Comparison of ENCODE assay signal across 8 mouse cellular contexts in the genomic region with DNA sequence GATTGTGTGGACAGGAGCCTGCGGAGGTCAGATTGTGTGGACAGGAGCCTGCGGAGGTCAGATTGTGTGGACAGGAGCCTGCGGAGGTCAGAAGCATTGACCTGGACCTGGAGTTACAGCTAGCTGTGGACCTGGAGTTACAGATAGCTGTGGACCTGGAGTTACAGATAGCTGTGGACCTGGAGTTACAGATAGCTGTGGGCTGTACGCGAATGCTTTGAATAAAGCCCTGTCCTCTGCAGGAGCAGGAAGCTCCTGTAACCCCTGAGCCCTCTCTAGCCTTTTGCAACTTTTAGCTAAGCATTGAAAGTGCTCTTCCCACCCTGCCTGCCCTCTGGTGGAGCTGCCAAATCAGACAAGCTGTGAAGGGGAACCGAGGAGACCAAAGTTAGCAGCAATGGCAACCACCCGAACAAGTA. TPM values are rescaled to one million over a fixed set of nuclear protein-coding genes. Genes with fewer than 3 reads are reported as not detected.
DNase-seq lines count a peak whose midpoint lies in the region; ATAC-seq and TF ChIP-seq lines count a peak whose summit lies in the region.
"Not testable (repeated sequence)": the region's sequence is repeated elsewhere in the genome, so short reads cannot be mapped to it uniquely, and the experiment has no call there.

No protein-coding gene starts in this region.

- H3K27ac ChIP-seq in intestine, postnatal 0 days (ENCODE audit: low read depth, low read length); liver, adult 2 months (replicated peaks; ENCODE audit: insufficient read depth, low read depth, low read length); small intestine, adult 2 months (ENCODE audit: insufficient read depth, low read depth, low read length): not testable (repeated sequence)

- not testable (repeated sequence) for H3K4me3 ChIP-seq in intestine, postnatal 0 days (ENCODE audit: low read depth, low read length); liver, adult 2 months (ENCODE audit: insufficient read depth, low read depth, low read length); small intestine, adult 2 months (ENCODE audit: low read depth, low read length)

- not testable (repeated sequence) for H3K27me3 ChIP-seq in intestine, postnatal 0 days (replicated peaks; ENCODE audit: control insufficient read depth, insufficient read depth, low read length); liver, adult 2 months (ENCODE audit: control insufficient read depth, insufficient read depth, low read length); small intestine, adult 2 months (ENCODE audit: control insufficient read depth, insufficient read depth, low read length)

- not testable (repeated sequence) for H3K9me3 ChIP-seq in intestine, postnatal 0 days (ENCODE audit: control insufficient read depth)

- H3K4me1 ChIP-seq in intestine, postnatal 0 days (replicated peaks; ENCODE audit: control insufficient read depth, insufficient read depth, low read length); liver, adult 2 months (ENCODE audit: control insufficient read depth, insufficient read depth, low read length); small intestine, adult 2 months (ENCODE audit: control insufficient read depth, insufficient read depth, insufficient read length, low read length): not testable (repeated sequence)

- H3K9ac ChIP-seq in intestine, postnatal 0 days (ENCODE audit: low read depth, low read length); liver, adult 2 months (ENCODE audit: low read depth, low read length): not testable (repeated sequence)

- TF ChIP-seq CTCF in intestine, postnatal 0 days (IDR thresholded peaks at IDR 0.05; ENCODE audit: low read depth) = peak; percentile 62
- peak; percentile 44 for TF ChIP-seq CTCF in liver, adult 2 months (IDR thresholded peaks at IDR 0.05; ENCODE audit: low read depth, low read length)
- peak; percentile 15; the same call in 1 of the 2 replicates for TF ChIP-seq CTCF in small intestine, adult 2 months (IDR thresholded peaks at IDR 0.05; ENCODE audit: extremely low read depth, insufficient read length, insufficient replicate concordance, low read depth, low read length)

- not testable (repeated sequence) for H3K79me2 ChIP-seq in liver, adult 2 months (ENCODE audit: control insufficient read depth, insufficient read depth, low read length)

- not testable (repeated sequence) for ATAC-seq in intestine, postnatal 0 days
- ATAC-seq in megakaryocyte, adult 5-6 weeks (ENCODE audit: poor library complexity, severe bottlenecking) = peak; percentile 90

- H3K4me2 ChIP-seq in intestine, postnatal 0 days (replicated peaks; ENCODE audit: low read depth) = not testable (repeated sequence)

- DNase-seq in R1 (ENCODE audit: low read depth, low spot score) = peak; percentile 38
- peak; percentile 40 for DNase-seq in embryo, embryonic 10.5 days (ENCODE audit: low spot score)
- peak; percentile 36 for DNase-seq in heart, adult 8-10 months (ENCODE audit: low spot score)
- peak; percentile 16 for DNase-seq in liver, adult 2 months (ENCODE audit: extremely low read depth, low read depth, low spot score)
- DNase-seq in yolk sac, embryonic 10.5 days (ENCODE audit: low spot score) = peak; percentile 12

- TF ChIP-seq POLR2A in liver, adult 2 months (IDR thresholded peaks at IDR 0.05; ENCODE audit: extremely low read depth, insufficient read depth, low read length); small intestine, adult 2 months (IDR thresholded peaks at IDR 0.05; ENCODE audit: low read depth, low read length): not testable (repeated sequence)

- WGBS in intestine, postnatal 0 days = 75% methylated on average over 7 of the region's 7 CpGs
- WGBS in liver, adult 2 months = 64% methylated on average over 7 of the region's 7 CpGs
- WGBS in small intestine, adult 2 months = 66% methylated on average over 7 of the region's 7 CpGs

- not testable (repeated sequence) for H3K36me3 ChIP-seq in intestine, postnatal 0 days (ENCODE audit: control insufficient read depth, insufficient read depth); liver, adult 2 months (ENCODE audit: control insufficient read depth, insufficient read depth, low read length); small intestine, adult 2 months (ENCODE audit: control insufficient read depth, insufficient read depth, low read length)

RNA-seq across cellular contexts. Expression of gene Gsap, which starts 44.9 kb away (rescaled TPM):
- total RNA-seq in heart, adult 8-10 months (2022) = 1 to 10 TPM; 3.9 to 6.5 (median 4.2) TPM
- polyA plus RNA-seq in intestine, postnatal 0 days (2015; fragmentation: Nextera tagmentation; extraction: Ambion mirVana) = 0.81 and 0.97 TPM in 2 replicates
- 42.0 and 45.5 TPM in 2 replicates for total RNA-seq in liver, adult 2 months (2014; rRNA removed)
- 9.6 and 13.3 TPM in 2 replicates for polyA plus RNA-seq in liver, adult 2 months (2012; rRNA removed)
- total RNA-seq in megakaryocyte, adult 5-6 weeks (2015) = 38.0 and 40.0 TPM in 2 replicates
- 41.5 and 45.3 TPM in 2 replicates for total RNA-seq in megakaryocyte, adult 5-6 weeks (2017)
- polyA plus RNA-seq in small intestine, adult 2 months (2012; rRNA removed) = 0.47 and 0.68 TPM in 2 replicates
